Mouse (Mus musculus): ENCODE measurements around the gene Dscaml1. TPM values are rescaled to one million over a fixed set of nuclear protein-coding genes. Genes with fewer than 3 reads are reported as not detected.

The Dscaml1 gene
- total and polyA plus RNA-seq, 3 experiments = not detected

DNA sequence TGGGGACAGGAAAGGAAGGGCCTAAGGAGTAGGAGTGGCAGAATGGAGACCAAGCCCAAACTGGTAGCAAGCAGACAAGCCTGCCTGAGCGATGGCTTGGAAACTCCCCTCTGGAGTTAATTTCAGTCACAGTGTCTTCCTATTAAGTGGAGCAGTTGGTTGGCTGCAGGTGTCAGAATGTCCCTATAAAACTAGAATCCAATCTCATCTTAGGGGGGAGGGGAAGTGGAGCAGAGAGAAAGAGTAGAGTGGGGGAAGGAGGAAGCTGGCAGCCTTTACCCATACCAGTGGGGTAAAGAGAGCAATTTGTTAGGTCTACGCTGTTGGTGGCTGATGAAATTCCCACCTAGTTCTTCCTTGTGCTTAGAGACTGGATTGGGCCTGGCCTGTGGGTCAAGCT is 164.6 kb downstream of the Dscaml1 start:
- H3K27me3 ChIP-seq (ENCODE audit: control insufficient read depth in 1 of 2, insufficient read depth in 2 of 2, low read length in 2 of 2) = peaks cover 0 to 1% of the 10 kb centered on the region in 2 experiments; a peak in 1 of 4 replicates
- no peaks in the 10 kb centered on the region for H3K79me2 ChIP-seq (ENCODE audit: control insufficient read depth, insufficient read depth, low read length, poor library complexity)
- H3K36me3 ChIP-seq (ENCODE audit: control insufficient read depth in 1 of 2, insufficient read depth in 2 of 2, low read length in 2 of 2) = no peaks in the 10 kb centered on the region
- DNase-seq (ENCODE audit: low read depth, low spot score) = no peak
- no peak overlapping the region for H3K4me3 ChIP-seq (ENCODE audit: control insufficient read depth in 1 of 2, insufficient read depth in 1 of 2, low read depth in 2 of 2, low read length in 2 of 2)
- no peaks in the 10 kb centered on the region for H3K4me1 ChIP-seq (ENCODE audit: control insufficient read depth in 1 of 2, insufficient read depth in 2 of 2, low read length in 2 of 2)
- no peak overlapping the region for H3K9ac ChIP-seq (ENCODE audit: control insufficient read depth, low read depth, low read length, poor library complexity, severe bottlenecking)
- H3K27ac ChIP-seq (ENCODE audit: control insufficient read depth, low read depth, low read length) = no peak overlapping the region
- H3K9me3 ChIP-seq (replicated peaks; ENCODE audit: insufficient read depth, low read length) = no peaks in the 10 kb centered on the region
- TF ChIP-seq TCF12 (IDR thresholded peaks at IDR 0.05; ENCODE audit: low read depth, low read length) (no peak), POLR2A (IDR thresholded peaks at IDR 0.05; ENCODE audit: control insufficient read depth in 1 of 2, insufficient read depth in 1 of 2, low read depth in 1 of 2, low read length in 2 of 2, poor library complexity in 1 of 2) (no peak), ZC3H11A (IDR thresholded peaks at IDR 0.05; ENCODE audit: low read depth, low read length) (no peak), USF1 (IDR thresholded peaks at IDR 0.05; ENCODE audit: low read depth, low read length) (no peak)

GRCm38 (mm10) chr9:45592374-45592773 is 165.9 kb downstream of the Dscaml1 start:
- Histone ChIP-seq H3K27ac (ENCODE audit: control insufficient read depth, low read depth, low read length) (no peak overlapping the region), H3K79me2 (ENCODE audit: control insufficient read depth, insufficient read depth, low read length, poor library complexity) (no peaks in the 10 kb centered on the region), H3K36me3 (ENCODE audit: control insufficient read depth in 1 of 2, insufficient read depth in 2 of 2, low read length in 2 of 2) (no peaks in the 10 kb centered on the region), H3K4me1 (ENCODE audit: control insufficient read depth in 1 of 2, insufficient read depth in 2 of 2, low read length in 2 of 2) (no peaks in the 10 kb centered on the region), H3K4me3 (ENCODE audit: control insufficient read depth in 1 of 2, insufficient read depth in 1 of 2, low read depth in 2 of 2, low read length in 2 of 2) (no peak overlapping the region), H3K9me3 (replicated peaks; ENCODE audit: insufficient read depth, low read length) (no peaks in the 10 kb centered on the region), H3K27me3 (ENCODE audit: control insufficient read depth in 1 of 2, insufficient read depth in 2 of 2, low read length in 2 of 2) (peaks cover 0 to 1% of the 10 kb centered on the region in 2 experiments; a peak in 1 of 4 replicates), H3K9ac (ENCODE audit: control insufficient read depth, low read depth, low read length, poor library complexity, severe bottlenecking) (no peak overlapping the region)
- no peak for DNase-seq (ENCODE audit: low read depth, low spot score)
- TF ChIP-seq CHD1 (IDR thresholded peaks at IDR 0.05; ENCODE audit: low read depth, low read length) = no peak
- no peak for TF ChIP-seq CHD2 (IDR thresholded peaks at IDR 0.05; ENCODE audit: low read length)
- TF ChIP-seq KAT2A (conservative IDR thresholded peaks at IDR 0.05; ENCODE audit: low read depth, low read length) = no peak
- TF ChIP-seq TAL1 (IDR thresholded peaks at IDR 0.05; ENCODE audit: low read length) = no peak
- no peak for TF ChIP-seq MXI1 (IDR thresholded peaks at IDR 0.05; ENCODE audit: low read depth, low read length)
- TF ChIP-seq POLR2AphosphoS5 (IDR thresholded peaks at IDR 0.05; ENCODE audit: borderline replicate concordance, low read depth, low read length) = no peak

DNA sequence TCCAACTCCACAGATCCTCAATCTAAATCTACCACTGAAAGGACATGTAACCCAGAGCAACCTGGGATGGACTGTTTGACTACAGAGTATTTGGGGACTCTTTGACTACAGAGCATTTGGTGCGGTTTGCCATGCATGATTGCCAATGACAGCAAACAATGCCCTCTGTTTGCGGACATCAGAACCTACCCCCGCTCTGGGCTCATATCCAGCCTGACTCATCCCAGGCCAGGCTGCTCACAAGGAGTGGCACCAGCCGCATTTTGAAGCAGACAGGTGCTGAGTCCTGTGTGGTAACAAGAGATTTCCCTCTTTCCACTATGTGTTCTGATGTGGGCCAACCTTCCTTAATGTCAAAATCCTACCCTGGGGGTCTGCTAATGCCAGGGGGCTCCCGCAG is 171.7 kb downstream of the Dscaml1 start:
- Histone ChIP-seq H3K4me3 (ENCODE audit: control insufficient read depth in 1 of 2, insufficient read depth in 1 of 2, low read depth in 2 of 2, low read length in 2 of 2) (no peak overlapping the region), H3K79me2 (ENCODE audit: control insufficient read depth, insufficient read depth, low read length, poor library complexity) (no peaks in the 10 kb centered on the region), H3K9me3 (replicated peaks; ENCODE audit: insufficient read depth, low read length) (no peaks in the 10 kb centered on the region), H3K36me3 (ENCODE audit: control insufficient read depth in 1 of 2, insufficient read depth in 2 of 2, low read length in 2 of 2) (no peaks in the 10 kb centered on the region), H3K4me1 (ENCODE audit: control insufficient read depth in 1 of 2, insufficient read depth in 2 of 2, low read length in 2 of 2) (no peaks in the 10 kb centered on the region), H3K27me3 (ENCODE audit: control insufficient read depth in 1 of 2, insufficient read depth in 2 of 2, low read length in 2 of 2) (peaks cover 0 to 1% of the 10 kb centered on the region in 2 experiments; a peak in 1 of 4 replicates), H3K27ac (ENCODE audit: control insufficient read depth, low read depth, low read length) (no peak overlapping the region), H3K9ac (ENCODE audit: control insufficient read depth, low read depth, low read length, poor library complexity, severe bottlenecking) (no peak overlapping the region)
- TF ChIP-seq NELFE (IDR thresholded peaks at IDR 0.05; ENCODE audit: low read depth, low read length) (no peak), ELF1 (IDR thresholded peaks at IDR 0.05; ENCODE audit: low read depth, low read length) (no peak)
- no peak for DNase-seq (ENCODE audit: low read depth, low spot score)
